Mouse (Mus musculus) cerebellum, adult 11 months (tissue): ENCODE results near the gene 4921504E06Rik.

Experiments used
- DNase-seq: peaks from one replicate; pipeline ENCODE4 v3.0.0; 2022

The 4921504E06Rik gene

DNA sequence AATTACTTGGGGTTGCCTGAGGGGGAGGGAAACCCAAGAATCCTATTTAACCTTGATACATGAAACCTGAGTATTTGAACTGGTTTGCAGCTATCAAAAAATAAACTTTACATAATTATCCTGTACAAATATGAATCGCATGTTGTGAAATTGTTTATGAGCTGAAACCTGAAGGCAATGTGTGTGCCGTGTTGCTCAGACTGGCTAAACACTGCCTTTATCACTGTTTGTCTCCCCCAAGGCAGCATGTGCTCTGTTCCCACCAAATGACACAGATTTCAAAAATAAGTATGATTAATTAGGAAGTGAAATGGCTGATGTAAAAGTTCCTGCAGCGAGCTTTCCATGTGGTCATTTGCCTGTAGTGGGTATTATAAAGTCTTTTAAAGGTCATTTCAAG lies 63.5 kb downstream of the 4921504E06Rik start:
- DNase-seq, result no peak

DNA sequence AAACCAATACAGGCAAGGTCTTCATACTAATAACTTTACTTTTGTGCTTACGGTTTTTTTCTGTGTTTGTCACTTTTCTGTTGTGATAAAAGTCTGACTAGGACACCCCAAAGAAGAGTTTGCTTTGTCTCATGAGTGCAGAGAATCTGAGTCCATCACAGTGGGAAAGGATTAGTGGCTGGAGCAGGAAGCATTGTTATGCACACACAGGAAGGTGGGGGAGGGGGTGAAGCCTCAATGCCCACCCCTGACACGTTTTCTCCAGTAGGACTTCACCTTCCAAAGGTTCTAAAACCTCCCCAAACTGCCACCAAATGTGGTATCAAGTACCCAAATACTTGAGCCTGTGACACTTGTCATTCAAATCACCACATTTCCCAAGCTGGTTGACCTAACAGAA lies 91.8 kb downstream of the 4921504E06Rik start:
- no peak for DNase-seq

DNA sequence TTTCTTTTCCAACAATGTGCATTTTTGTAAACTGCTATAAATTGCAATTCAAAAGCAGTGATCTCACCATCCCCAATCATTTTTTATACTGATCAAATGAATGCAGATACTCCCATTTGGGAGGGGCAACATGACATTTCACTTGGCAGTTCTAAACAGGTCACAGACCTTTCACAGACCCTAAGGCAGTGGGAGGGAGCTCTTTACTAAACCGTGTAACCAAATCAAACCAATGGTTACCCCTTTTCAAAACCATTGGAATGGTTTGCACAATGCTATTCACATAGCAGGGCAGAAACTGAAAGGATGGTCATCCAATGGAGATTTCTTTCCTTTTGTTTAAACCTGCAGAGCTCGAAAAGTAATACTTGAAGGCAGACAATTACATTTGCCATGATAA lies 94.9 kb downstream of the 4921504E06Rik start:
- no peak for DNase-seq

DNA sequence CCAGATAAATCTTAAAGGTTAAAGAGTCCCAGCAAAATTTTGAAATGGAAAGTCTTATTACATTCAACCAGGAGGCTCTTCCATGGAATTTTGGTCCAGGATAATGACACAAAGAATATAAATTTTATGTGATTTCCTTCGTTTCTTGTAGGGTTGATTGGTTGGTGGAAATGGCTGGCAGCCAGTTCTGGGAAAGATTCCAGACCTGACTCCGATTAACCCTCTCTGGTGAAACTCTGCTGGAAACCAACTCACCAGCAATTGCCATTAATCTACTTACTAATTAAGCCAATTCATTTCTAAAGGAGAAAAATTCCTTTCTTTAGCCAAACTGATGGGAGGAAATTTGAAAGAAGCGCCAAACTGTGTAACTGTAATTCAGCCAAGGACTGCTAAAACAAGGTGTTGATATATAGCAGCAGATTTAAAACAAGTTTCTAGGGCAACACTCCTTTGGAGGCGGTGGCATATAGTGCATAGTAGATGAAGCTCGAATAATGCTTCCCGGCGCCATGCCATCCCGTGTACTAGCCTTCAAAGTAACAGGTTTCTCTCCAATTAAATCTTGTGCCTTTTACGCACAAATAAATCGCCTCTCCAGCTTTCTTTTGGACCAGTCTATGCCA lies 97.7 kb downstream of the 4921504E06Rik start:
- no peak for DNase-seq

DNA sequence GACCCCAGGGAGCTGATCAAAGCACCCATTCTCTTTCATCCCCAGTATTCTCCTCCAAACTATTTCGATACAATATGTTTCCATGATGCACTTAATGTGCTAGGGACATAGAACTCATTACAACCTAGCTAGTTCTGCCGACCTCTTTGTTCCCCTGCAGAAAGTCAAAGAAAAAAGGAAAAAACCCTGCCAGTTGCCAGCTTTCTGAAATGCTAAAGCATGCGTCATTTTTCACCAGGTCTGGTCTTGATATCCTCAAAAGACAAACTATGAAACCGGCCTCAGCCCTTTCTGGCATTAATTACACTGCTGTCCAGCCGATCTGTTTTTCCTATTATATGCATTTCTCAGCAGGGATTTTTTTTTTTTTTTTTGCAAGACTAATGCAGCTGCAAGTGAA lies 98.5 kb downstream of the 4921504E06Rik start:
- no peak for DNase-seq

DNA sequence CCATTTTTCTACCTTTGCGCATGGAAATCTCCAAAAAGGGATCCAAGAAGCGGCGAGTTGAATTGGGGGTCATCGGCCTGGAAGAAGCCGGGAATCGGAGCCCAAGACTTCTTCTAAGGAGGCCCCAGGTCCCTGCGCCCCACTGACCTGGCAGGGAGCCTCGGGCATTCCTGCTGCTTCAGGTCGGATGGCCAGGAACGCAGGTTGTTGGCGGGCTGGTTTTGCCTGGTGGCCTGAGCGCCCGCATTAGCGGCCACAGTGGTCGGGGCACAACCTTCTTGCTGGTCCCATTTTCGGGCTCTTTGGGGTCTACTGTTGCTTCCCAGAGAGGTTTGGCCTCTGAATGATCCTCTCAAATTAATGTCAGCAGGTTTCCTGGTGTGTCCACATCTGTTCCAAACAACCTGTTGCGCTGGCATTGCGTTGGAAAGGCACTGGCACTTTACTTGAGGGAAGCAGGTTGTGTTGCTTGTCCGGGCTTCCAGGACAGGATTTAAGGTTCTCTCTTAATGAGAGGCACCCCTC lies 101.1 kb downstream of the 4921504E06Rik start:
- DNase-seq, result no peak

DNA sequence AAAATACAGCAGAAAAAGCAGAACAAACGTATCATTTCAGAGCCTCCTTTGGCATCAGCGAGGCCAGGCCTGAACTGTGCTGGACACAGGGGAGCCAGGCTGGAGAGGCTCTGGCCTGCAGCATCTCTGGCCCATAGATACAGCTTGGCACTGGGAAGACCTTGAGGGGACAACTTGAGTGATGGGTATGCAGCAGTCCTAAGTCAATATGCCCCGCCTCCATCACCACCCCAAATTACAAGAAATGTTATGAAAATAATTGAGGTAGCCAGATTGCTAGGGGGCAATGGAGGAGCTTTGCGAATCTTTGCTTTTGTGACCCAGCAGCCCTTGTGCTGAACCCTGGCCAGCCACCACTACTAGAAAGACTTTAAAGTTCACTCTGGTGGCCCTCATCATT lies 104.4 kb downstream of the 4921504E06Rik start:
- no peak for DNase-seq

DNA sequence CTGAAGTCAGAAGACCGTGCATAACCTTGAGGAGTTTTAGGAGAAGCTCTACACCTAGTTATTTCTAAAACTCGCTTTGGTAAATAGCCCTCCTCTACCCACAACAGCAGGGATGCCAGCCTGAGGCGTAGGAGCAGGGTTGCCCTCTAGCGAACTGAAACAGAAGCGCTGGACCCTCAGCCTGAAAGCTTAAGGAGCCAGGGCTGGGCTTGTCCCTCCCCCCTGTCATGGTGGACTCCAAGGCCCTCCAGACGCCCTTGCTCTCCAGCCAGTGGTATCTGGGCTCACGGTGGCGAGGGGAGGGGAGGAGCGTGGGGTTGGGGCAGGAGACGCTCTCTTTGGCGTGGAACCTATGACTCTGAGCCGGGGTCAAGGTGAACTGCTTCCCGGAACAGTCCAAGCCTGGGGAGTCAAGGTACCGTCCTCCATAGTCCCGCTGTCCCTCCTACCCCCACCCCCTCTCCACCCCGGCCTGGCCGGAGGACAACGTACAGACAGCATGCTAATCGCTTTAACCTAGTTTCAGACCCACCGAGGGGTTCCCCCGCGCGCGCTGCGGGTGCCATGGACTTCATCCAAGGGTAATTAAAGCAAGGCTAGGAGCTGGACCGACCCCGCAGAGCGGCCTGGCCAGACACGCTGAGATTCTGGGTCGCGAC lies 105.5 kb downstream of the 4921504E06Rik start:
- DNase-seq, result no peak

DNA sequence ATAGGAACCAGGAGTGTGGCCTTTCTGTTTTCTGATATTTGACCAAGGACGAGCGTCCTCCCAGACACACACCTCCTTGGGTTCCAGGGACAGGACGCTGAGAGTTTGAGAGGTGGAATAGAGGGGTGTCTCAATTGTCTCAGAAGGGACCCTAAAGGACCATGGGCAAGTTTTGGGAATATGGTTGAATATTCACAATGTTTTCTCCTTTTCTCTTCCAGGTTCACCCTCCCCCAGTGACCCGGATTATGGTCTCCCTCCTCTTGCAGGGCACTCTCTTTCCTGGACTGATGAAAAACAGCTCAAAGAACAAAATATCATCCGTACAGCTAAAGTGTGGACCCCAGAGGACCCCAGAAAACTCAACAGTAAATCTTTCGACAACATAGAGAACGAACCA lies 107.0 kb downstream of the 4921504E06Rik start:
- no peak for DNase-seq

DNA sequence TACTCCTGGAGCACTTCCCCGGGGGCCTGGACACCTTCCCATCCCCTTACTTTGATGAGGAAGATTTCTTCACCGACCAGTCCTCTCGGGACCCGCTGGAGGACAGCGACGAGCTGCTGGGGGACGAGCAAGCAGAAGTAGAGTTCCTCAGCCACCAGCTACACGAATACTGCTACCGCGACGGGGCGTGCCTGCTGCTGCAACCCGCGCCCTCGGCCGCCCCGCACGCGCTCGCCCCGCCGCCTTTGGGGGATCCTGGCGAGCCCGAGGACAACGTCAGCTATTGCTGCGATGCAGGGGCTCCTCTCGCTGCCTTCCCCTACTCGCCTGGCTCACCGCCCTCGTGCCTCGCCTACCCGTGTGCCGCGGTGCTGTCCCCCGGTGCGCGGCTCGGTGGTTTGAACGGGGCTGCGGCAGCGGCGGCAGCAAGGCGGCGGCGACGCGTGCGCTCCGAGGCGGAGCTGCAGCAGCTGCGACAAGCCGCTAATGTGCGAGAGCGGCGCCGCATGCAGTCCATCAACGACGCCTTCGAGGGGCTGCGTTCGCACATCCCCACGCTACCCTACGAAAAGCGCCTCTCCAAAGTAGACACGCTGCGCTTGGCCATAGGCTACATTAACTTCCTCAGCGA lies 107.7 kb downstream of the 4921504E06Rik start:
- no peak for DNase-seq

DNA sequence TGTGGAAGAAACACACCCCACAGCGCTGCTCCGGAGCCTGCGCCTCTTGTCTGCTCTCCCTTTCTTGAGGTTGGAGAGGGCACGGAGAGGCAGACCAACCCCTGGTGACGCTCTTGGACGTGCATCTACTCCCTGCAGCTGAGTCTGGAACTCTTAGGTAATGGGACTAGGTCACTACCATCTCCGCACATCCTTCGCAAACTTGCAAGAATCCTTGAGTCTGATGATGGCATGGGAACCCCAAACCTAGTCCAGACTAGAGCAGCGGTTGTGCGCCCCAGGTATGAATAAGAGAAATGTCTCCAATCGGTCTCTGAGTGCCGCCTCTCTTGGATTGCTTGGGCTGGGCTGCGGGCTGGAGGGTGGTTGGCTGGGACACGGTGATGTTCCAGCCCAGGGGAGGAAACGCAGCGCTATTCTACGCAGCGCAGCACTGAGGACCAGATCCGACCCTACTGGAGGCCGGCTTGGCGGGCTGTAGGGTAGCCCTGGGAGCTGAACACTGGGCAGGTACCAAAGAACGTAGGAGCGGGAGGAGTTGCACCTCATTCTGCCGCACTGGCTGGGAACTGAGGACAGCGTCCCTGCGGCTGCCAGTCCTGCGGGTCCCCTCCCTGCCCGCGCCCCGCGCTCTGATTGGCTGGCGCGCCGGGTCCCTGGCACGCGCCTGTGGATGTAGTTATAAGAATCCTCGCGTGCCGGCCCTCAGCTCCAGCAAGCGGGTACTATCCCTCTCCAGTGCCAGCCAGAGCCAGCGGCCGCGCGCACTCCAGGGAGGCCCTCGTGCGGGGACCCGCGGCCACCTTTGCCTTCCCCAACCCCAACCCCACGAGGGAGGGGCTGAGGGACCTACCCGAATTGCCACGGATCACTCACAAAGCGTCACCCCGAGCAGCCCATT lies 108.5 kb downstream of the 4921504E06Rik start, which contains the start of gene Ptf1a:
Gene Ptf1a (plus strand): TSS at position 733 of the 901 bp plus-strand sequence.
- no peak for DNase-seq

DNA sequence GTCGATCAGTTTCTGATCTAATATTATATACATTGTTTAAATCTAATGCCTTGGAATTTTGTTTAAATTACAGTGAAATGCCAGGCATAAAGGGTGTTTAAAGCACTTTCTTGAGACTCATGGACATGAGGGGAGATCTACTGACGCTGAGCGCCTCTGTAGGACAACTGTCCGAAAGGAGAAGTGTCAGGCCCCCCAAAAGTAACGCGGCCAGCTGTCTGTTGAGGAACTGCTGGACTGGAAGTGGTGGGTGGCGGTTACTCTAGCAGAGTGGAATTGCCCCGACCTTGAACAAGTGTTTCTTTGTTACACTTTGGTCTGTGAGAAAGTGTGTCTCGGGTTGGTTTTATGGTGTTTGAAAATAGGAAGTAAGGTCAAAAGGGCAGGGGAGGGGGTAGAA lies 109.4 kb downstream of the 4921504E06Rik start:
- DNase-seq, result no peak

DNA sequence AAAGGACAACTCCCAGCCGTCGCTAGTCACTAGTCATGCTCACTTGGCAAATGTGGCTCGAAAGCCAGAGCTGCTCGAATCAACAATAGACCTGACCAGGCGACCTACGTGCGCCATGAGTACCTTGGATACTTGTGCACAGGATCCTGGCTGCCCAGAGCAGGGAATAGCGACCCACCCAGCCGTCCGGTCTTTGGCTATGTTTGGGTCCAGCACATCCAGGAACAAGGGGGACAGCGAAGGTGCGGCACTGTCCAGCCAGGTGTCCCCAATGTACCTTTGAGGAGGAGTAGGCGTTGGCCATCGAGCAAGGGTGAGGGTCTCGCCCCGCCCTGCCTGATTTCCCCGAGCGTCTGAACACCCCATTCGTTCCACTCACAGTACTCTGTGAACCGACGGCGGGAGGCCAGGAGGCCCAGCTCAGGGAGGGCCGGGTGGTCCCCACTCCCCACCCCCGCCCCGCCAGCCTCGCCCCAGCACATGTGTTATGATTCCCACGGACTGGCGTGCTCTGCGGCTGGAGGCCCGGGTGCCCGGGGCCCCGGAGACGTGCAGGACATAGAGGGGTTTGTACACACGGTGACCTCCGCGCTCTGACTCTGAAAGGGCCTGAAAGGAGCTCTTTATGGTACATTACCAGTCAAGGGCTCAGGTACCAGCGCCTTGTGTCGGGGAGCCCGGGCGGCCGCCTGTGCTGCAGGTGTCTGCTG lies 121.9 kb downstream of the 4921504E06Rik start:
- DNase-seq, result no peak

DNA sequence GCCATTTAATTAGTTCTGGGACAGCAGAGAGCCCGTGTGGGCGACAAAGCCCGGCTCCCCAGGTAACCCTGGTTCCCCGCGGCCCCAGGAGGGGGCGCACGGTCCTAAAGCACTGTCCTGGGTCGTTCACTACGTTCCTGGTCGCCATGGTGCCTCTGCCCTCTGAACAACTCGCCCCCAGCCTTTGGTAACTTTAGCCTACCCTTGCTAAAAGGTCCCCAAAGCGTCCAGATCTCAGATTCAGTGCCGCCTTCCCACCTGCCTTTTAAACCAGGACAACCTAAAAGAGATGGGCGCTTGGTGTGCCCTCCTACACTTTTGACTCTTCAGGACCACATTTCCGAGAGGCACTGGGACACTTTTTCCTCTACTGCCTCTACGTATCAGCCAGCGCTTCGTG lies 122.5 kb downstream of the 4921504E06Rik start:
- DNase-seq, result no peak

DNA sequence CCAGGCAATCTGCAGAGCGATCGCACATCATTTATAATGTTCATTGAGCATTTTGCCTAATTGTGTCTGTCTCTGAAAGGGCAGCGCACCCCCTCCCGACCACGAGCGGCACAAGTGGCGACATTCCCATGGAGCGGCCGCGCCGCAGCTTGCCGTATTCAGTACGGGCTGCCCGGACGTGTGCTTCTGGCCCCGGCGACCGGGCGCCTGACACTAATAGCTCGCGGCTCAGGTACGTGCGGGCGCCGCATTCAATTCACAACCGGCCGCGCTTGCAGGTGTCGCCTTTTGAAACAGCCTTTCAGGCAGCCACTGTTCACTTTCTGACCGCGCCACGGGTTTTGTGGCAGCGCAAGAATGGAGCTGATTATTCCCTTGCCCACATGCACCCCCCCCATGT lies 123.0 kb downstream of the 4921504E06Rik start:
- no peak for DNase-seq

DNA sequence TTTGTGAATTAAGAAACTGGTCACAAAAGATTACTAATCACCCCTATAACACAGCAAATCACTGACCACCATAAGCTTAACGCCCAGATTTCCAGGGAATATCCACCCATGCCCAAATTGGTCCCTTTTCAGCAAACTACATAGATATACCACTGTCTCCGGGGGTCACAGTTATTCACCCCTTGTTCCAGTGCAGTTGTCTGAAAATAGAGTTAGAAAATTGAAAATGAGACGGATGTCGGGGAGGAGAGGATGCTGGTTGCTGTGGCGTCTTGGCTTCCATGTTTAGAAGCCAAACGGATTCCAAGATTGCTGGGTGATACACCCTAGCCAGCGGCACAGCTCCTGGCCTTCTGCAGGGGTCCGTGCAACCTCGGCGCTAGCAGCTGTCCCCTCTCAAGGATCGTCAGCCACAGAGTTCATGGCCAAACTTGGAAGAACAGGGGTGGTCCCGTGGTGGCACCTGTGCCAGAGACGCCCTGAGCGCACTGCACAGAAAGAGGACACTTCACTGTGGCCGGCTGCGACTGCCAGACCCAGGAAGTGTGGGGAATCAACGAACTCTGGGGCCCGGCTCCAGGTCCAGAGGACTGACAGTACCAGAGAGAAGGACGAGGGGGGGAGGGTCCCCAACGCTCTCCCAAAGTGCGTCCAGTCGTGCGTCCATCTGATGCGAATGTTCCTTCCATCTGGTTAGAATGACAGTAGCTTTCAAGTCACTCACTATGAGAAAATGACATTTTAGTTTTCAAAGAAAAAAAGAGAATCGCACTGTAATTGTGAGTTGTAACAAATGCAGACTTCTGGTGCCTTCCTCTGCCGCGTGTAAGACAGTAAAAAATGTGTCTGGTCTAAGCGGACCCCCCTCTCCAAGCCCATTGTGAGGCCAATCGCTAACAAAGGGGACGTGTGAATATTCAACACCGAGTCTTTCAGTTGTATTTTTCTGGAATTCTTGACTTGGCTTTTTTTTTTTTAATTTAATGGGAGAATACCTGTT lies 123.7 kb downstream of the 4921504E06Rik start:
- DNase-seq, result no peak

DNA sequence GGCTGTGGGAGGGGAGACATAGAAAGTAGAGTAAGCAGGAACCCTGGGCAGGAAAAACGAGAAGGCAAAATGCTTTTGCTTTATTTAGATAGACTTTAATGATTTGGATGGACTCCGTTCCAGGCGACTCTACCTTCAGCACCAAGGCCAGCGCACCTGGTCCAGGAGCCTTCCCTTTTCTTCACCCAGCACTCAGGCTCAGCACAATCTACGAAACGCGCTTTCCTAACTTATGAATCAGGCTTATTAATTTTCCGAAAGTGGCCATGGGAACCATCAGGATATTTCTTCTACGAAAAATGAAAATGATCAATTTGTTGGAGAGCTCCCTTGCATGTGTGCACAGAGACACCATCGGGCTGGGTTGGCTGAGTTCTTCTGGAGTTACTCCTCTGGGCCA lies 124.7 kb downstream of the 4921504E06Rik start:
- DNase-seq, result no peak

DNA sequence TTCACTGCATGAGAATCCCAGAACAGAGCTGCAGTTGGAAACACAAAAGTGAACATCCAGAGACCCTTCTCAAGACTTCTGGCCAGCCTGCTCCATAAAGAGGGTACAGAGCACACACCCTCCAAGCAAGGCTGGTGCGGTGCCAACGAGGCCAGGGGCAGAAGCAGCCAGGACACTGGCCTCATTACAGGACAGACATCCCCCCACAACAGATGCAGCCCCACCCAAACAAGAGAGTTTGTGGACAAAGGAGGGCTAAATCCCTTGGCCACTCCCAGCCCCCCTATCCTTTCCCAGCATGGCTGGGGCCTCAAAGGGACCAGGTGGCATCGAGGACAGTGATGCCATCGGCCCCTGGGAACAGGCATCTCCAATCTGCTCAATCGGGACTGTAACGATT lies 130.6 kb downstream of the 4921504E06Rik start:
- no peak for DNase-seq

DNA sequence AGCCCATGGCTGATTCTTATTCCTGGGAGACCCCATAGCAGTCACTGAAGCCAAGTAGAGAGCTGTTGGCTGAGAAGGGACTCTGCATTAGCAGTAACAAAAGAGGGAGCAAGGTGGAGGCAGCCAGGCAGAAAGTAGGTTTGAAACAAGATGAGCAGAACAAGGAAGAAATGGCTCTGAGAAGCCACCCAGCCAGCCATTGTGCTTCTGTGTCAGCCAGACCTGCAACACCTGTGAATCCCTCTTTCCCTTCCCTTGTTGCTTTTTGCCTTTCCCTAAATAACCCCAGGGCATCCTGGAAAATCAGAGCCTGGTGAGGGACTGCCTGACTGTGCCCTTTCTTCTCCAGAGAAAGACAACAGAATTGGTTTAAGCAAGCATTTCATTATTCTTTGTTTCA lies 131.5 kb downstream of the 4921504E06Rik start:
- no peak for DNase-seq

DNA sequence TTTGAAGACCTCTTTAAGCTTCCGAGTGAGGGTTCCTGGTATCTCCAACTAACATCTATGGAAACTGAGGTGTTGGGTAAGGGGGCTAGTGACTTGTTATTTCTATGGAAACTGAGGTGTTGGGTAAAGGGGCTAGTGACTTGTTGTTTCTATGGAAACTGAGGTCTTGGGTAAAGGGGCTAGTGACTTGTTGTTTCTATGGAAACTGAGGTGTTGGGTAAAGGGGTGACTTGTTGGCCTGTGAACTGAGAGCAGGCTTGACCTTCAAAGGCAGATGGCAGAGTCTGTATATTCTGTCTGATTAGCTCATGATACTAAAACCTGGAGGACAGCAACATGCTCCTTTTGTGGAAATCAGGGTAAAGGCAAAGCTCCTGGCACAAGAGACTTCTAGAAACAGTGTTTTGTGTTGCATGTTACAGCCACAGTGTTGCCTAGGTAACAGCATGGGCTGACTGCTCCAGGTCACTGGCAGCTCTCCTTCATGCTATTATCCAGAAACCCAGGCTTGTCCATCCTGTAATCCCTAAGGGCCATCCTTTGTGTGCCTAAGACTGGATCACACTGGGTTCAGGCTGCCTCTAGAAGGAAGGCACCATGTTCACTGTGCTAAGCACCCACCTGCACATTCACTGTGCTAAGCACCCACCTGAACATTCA lies 133.9 kb downstream of the 4921504E06Rik start:
- DNase-seq, result no peak

DNA sequence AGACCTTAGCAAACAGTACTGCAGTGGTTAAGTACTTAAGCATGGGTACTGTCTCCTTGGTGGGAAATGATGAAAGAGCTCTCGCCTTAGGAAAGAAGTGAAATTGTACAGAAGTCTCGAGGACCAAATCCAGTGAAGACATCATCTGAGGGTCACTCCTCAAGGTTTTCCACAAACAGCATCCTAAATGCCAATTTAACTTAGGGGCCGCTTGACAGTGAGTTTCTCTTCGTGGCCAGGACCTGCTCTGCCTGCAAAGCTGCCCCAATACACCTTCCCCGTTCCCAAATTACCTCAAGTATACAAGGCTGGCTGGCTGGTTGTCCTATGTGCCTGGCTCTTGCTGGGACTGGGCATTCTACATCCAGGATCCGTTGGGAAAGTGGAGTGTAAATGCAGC lies 137.6 kb downstream of the 4921504E06Rik start:
- DNase-seq, result no peak
